Mouse (Mus musculus): ENCODE measurements around the gene Plch2. TPM values are rescaled to one million over a fixed set of nuclear protein-coding genes. Genes with fewer than 3 reads are reported as not detected.
"Not testable (repeated sequence)": the region's sequence is repeated elsewhere in the genome, so short reads cannot be mapped to it uniquely, and the experiment has no call there.

Plch2 gene
- total RNA-seq, 1 experiment from 2014 or later: not detected

- not testable (repeated sequence) for ATAC-seq (replicated peaks in 1 of 2; ENCODE audit: insufficient read depth in 1 of 2, low FRiP score in 2 of 2, low TSS enrichment in 1 of 2, low read depth in 1 of 2, poor library complexity in 2 of 2, severe bottlenecking in 2 of 2)
These were observed 22.2 kb upstream of the Plch2 start for GRCm38 (mm10) chr4:155078808-155079207.

GRCm38 (mm10) chr4:155076677-155077076 is 20.1 kb upstream of the Plch2 start:
- ATAC-seq (replicated peaks in 1 of 2; ENCODE audit: insufficient read depth in 1 of 2, low FRiP score in 2 of 2, low TSS enrichment in 1 of 2, low read depth in 1 of 2, poor library complexity in 2 of 2, severe bottlenecking in 2 of 2): no peak

- ATAC-seq (replicated peaks in 1 of 2; ENCODE audit: insufficient read depth in 1 of 2, low FRiP score in 2 of 2, low TSS enrichment in 1 of 2, low read depth in 1 of 2, poor library complexity in 2 of 2, severe bottlenecking in 2 of 2): no peak
These were observed 19.2 kb upstream of the Plch2 start for GRCm38 (mm10) chr4:155075813-155076212.

- no peak for ATAC-seq (replicated peaks in 1 of 2; ENCODE audit: insufficient read depth in 1 of 2, low FRiP score in 2 of 2, low TSS enrichment in 1 of 2, low read depth in 1 of 2, poor library complexity in 2 of 2, severe bottlenecking in 2 of 2)
These were observed 18.6 kb upstream of the Plch2 start for GRCm38 (mm10) chr4:155075137-155075536.

- no peak for ATAC-seq (replicated peaks in 1 of 2; ENCODE audit: insufficient read depth in 1 of 2, low FRiP score in 2 of 2, low TSS enrichment in 1 of 2, low read depth in 1 of 2, poor library complexity in 2 of 2, severe bottlenecking in 2 of 2)
These were observed 17.8 kb upstream of the Plch2 start for GRCm38 (mm10) chr4:155074418-155074817.

- no peak for ATAC-seq (replicated peaks in 1 of 2; ENCODE audit: insufficient read depth in 1 of 2, low FRiP score in 2 of 2, low TSS enrichment in 1 of 2, low read depth in 1 of 2, poor library complexity in 2 of 2, severe bottlenecking in 2 of 2)
These were observed 14.3 kb upstream of the Plch2 start for GRCm38 (mm10) chr4:155070921-155071320.

GRCm38 (mm10) chr4:155070199-155070598 is 13.6 kb upstream of the Plch2 start:
- no peak for ATAC-seq (replicated peaks in 1 of 2; ENCODE audit: insufficient read depth in 1 of 2, low FRiP score in 2 of 2, low TSS enrichment in 1 of 2, low read depth in 1 of 2, poor library complexity in 2 of 2, severe bottlenecking in 2 of 2)

- no peak for ATAC-seq (replicated peaks in 1 of 2; ENCODE audit: insufficient read depth in 1 of 2, low FRiP score in 2 of 2, low TSS enrichment in 1 of 2, low read depth in 1 of 2, poor library complexity in 2 of 2, severe bottlenecking in 2 of 2)
These were observed 12.6 kb upstream of the Plch2 start for GRCm38 (mm10) chr4:155069191-155069590.

- no peak for ATAC-seq (replicated peaks in 1 of 2; ENCODE audit: insufficient read depth in 1 of 2, low FRiP score in 2 of 2, low TSS enrichment in 1 of 2, low read depth in 1 of 2, poor library complexity in 2 of 2, severe bottlenecking in 2 of 2)
These were observed 11.9 kb upstream of the Plch2 start for GRCm38 (mm10) chr4:155068357-155068972.

- ATAC-seq (replicated peaks in 1 of 2; ENCODE audit: insufficient read depth in 1 of 2, low FRiP score in 2 of 2, low TSS enrichment in 1 of 2, low read depth in 1 of 2, poor library complexity in 2 of 2, severe bottlenecking in 2 of 2): peak; percentile 90 to 92
These were observed 10.4 kb upstream of the Plch2 start, which contains the start of gene Pex10 for GRCm38 (mm10) chr4:155066834-155067522. Gene Pex10, plus strand, starts transcription at chr4:155067016.

GRCm38 (mm10) chr4:155065970-155066833 is 9.6 kb upstream of the Plch2 start:
- ATAC-seq (replicated peaks in 1 of 2; ENCODE audit: insufficient read depth in 1 of 2, low FRiP score in 2 of 2, low TSS enrichment in 1 of 2, low read depth in 1 of 2, poor library complexity in 2 of 2, severe bottlenecking in 2 of 2): peak; percentile 50 to 54; a peak in 3 of 4 replicates

- no peak for ATAC-seq (replicated peaks in 1 of 2; ENCODE audit: insufficient read depth in 1 of 2, low FRiP score in 2 of 2, low TSS enrichment in 1 of 2, low read depth in 1 of 2, poor library complexity in 2 of 2, severe bottlenecking in 2 of 2)
These were observed 7.9 kb upstream of the Plch2 start for GRCm38 (mm10) chr4:155064474-155064873.

- ATAC-seq (replicated peaks in 1 of 2; ENCODE audit: insufficient read depth in 1 of 2, low FRiP score in 2 of 2, low TSS enrichment in 1 of 2, low read depth in 1 of 2, poor library complexity in 2 of 2, severe bottlenecking in 2 of 2): no peak
These were observed 7.3 kb upstream of the Plch2 start for GRCm38 (mm10) chr4:155063895-155064294.

- ATAC-seq (replicated peaks in 1 of 2; ENCODE audit: insufficient read depth in 1 of 2, low FRiP score in 2 of 2, low TSS enrichment in 1 of 2, low read depth in 1 of 2, poor library complexity in 2 of 2, severe bottlenecking in 2 of 2): no peak
These were observed 1.7 kb upstream of the Plch2 start for GRCm38 (mm10) chr4:155058325-155058724.

- ATAC-seq (replicated peaks in 1 of 2; ENCODE audit: insufficient read depth in 1 of 2, low FRiP score in 2 of 2, low TSS enrichment in 1 of 2, low read depth in 1 of 2, poor library complexity in 2 of 2, severe bottlenecking in 2 of 2): no peak
These were observed 6.5 kb downstream of the Plch2 start for GRCm38 (mm10) chr4:155050116-155050515.

- no peak for ATAC-seq (replicated peaks in 1 of 2; ENCODE audit: insufficient read depth in 1 of 2, low FRiP score in 2 of 2, low TSS enrichment in 1 of 2, low read depth in 1 of 2, poor library complexity in 2 of 2, severe bottlenecking in 2 of 2)
These were observed 9.9 kb downstream of the Plch2 start for GRCm38 (mm10) chr4:155046636-155047035.

GRCm38 (mm10) chr4:155043289-155043625 is 13.3 kb downstream of the Plch2 start:
- no peak for ATAC-seq (replicated peaks in 1 of 2; ENCODE audit: insufficient read depth in 1 of 2, low FRiP score in 2 of 2, low TSS enrichment in 1 of 2, low read depth in 1 of 2, poor library complexity in 2 of 2, severe bottlenecking in 2 of 2)

GRCm38 (mm10) chr4:155042606-155043288 is 13.8 kb downstream of the Plch2 start:
- ATAC-seq (replicated peaks in 1 of 2; ENCODE audit: insufficient read depth in 1 of 2, low FRiP score in 2 of 2, low TSS enrichment in 1 of 2, low read depth in 1 of 2, poor library complexity in 2 of 2, severe bottlenecking in 2 of 2): no peak
